Mouse (Mus musculus) left cerebral cortex, adult 11 months (tissue): Measurements from ENCODE around the gene Mybpc2.

ENCODE experiments used
- DNase-seq: peaks from one replicate; pipeline ENCODE4 v3.0.0; 2022; ENCODE audit warnings: low spot score

The Mybpc2 gene

GRCm38 (mm10) chr7:44463556-44464225 lies 60.8 kb downstream of the Mybpc2 start:
- DNase-seq = no peak

GRCm38 (mm10) chr7:44463056-44463425 lies 61.4 kb downstream of the Mybpc2 start:
- DNase-seq = no peak

GRCm38 (mm10) chr7:44462218-44463055 lies 62.0 kb downstream of the Mybpc2 start:
- DNase-seq = no peak

- no peak for DNase-seq
Measured at GRCm38 (mm10) chr7:44461503-44462217, 62.8 kb downstream of the Mybpc2 start.

- no peak for DNase-seq
Measured at GRCm38 (mm10) chr7:44460767-44461502, 63.5 kb downstream of the Mybpc2 start.

GRCm38 (mm10) chr7:44460067-44460466 lies 64.4 kb downstream of the Mybpc2 start:
- DNase-seq = no peak

- no peak for DNase-seq
Measured at GRCm38 (mm10) chr7:44456302-44456701, 68.2 kb downstream of the Mybpc2 start.

GRCm38 (mm10) chr7:44453256-44453655 lies 71.2 kb downstream of the Mybpc2 start:
- no peak for DNase-seq
